Mouse (Mus musculus) fibroblast of lung, adult 2 months (primary cell): ENCODE results near the gene Fdxacb1.

Source experiments
- DNase-seq: peaks from one replicate; pipeline ENCODE4 v3.0.0-alpha.2; 2011; ENCODE audit warnings: low read depth

The Fdxacb1 gene

DNA sequence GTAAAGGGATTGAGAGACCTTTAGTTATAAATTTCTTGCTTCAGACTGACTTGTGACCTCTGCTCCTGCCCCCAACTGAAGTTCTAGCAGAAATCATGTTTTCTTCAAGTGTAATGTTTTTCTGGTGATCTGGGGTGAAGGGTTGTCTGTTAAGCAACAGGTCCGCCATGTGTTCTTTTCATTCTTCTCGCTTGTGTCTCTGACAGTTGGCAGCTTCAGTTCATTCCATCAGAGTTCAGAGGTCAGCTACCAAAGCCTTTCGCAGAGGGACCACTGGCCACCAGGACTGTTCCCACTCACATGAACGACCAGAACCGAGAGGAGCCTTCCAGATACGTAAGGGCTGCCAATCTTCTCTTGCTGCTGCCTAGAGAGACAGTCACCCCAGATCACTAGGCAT, 40.4 kb downstream of the Fdxacb1 start:
- DNase-seq = no peak

DNA sequence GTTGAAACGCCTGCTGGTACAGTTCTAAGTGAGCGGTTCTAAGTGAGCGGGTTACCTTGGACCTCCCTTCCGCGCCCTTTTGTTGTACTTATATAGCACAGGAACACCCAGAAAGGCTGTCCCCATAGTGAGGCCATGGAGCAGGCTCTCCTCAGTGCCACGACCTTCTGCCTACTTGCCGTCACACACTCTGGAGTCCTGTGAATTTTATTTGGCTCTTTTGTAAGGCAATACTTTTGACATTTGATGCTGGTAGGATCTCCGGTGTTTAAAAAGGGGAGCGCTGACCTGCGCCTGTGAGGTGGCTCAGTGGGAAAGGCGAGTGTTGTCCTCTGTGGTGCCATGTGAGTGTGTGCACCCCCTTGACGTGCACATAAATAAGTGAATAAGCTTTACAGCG, 41.1 kb downstream of the Fdxacb1 start:
- no peak for DNase-seq

DNA sequence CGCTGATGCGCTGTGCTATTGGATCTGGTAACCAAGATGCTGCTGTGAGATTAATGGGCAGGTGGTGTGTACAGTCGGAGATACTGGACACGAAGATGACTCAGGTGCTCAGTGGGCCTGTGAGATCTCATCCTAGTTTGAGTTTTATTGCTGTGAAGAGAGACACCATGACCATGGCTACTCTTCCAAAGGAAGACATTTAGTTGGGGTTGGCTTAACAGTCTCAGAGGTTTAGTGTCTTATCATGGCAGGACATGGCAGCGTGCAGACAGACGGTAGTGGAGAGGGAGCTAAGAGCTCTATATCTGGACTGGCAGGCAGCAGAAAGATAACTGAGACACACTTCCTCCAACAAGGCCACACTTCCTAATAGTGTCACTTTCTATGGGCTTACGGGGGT, 43.2 kb downstream of the Fdxacb1 start:
- no peak for DNase-seq

DNA sequence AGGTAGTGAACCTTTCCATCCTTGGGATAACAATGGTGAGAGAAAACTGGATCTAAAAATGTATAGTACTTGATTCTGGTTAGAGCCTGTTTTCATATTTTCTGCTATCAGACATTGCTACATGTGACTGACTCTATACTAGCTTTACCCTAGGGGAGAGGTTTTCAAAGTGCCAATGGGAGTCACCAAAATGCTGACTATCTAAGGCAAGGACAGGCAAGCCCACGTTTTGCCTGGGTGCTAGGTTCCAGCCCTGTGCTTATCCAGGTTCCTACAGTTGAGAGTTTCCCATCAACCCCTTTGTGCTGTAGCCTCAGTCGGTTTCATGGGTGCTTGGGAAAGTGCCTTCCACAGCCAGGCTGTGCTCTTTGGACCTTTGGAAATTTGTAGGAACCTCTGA, 43.7 kb downstream of the Fdxacb1 start:
- DNase-seq = no peak

- DNase-seq = no peak
Measured at GRCm38 (mm10) chr9:50813796-50814195, 45.8 kb downstream of the Fdxacb1 start.

- no peak for DNase-seq
Measured at GRCm38 (mm10) chr9:50815666-50816065, 47.6 kb downstream of the Fdxacb1 start.

DNA sequence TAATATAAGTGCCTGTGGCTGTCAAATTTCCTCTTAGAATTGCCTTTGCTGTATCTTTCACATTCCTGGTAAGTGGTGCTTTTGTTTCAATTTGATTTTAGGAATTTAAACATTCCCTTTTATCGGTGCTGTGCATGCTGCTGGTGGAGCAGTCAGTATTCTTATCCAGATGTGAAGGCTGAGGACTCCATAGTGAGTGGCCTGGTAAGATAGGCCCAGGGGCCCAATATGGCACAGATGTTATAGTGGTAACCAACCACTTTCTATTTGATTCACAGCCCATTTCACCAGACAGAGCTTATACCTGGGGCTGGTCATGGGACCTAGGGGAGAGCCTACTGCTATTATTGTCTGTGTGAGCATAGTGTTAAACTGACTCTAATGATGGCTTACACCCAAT, 48.5 kb downstream of the Fdxacb1 start:
- no peak for DNase-seq

GRCm38 (mm10) chr9:50818050-50818449, 50.0 kb downstream of the Fdxacb1 start:
- DNase-seq = no peak

DNA sequence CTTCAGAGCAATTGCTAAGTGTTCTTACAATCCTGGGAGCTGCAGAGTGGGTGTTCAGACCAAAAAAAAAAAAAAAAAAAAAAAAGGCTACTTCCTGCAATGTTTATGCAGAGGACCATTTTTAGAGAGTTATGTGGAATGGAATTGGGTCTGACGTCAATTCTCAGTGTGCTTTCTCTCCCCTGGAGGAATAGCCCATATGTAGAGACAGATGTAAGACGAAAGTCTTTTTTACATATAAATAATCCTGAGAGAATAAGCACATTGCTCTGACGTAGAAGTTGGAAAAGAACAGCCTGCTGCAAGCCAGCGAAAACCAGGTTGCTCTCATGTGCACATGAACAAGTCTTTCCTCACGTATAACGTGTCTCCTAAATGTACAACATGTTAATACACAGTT, 51.7 kb downstream of the Fdxacb1 start:
- no peak for DNase-seq

DNA sequence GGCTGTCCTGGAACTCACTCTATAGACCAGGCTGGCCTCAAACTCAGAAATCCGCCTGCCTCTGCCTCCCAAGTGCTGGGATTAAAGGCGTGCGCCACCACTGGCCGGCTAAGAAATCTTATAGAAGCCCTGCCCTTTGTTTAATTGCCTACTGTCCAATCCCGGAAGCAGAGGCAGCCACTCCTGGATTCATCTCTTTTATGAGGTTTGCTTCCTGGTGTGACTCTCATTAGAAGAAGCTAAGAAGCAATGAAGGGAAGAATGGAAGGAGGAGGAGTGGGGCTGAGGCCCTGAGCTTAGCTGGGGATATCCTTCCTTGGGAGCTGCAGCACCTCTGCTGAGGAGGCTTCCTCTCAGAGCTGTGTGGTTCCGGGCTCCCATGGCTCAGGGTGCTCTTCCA, 53.6 kb downstream of the Fdxacb1 start:
- DNase-seq = no peak

- no peak for DNase-seq
Measured at GRCm38 (mm10) chr9:50822216-50822615, 54.2 kb downstream of the Fdxacb1 start.
